8 mouse cellular contexts compared by ENCODE assay signal in the genomic region with DNA sequence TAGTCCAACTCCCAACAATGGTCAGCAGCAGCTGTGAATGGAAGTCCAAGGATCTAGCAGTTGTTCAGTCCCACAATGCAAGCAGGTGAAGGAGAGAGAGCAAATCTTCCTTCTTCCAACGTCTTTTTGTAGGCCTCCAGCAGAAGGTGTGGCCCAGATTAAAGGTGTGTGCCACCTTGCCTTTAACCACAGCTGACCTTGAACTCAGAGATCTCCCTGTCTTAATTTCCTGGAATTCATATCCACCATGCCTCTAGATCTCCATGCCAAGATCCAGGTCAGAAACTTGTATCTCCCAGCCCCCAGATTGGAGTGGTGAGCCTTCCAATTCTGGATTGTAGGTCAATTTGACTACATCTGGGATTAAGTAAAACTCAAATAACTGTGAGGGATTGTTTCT. TPM values are rescaled to one million over a fixed set of nuclear protein-coding genes. Genes with fewer than 3 reads are reported as not detected.
DNase-seq lines count a peak whose midpoint lies in the region; ATAC-seq and TF ChIP-seq lines count a peak whose summit lies in the region.

A gene (minus strand): TSS at position 101 of the 400 bp plus-strand sequence.

- TF ChIP-seq POLR2A in cerebellum, adult 2 months (IDR thresholded peaks at IDR 0.05; ENCODE audit: borderline replicate concordance, insufficient read depth, low read length) = no peak

- H3K36me3 ChIP-seq in hindbrain, postnatal 0 days (ENCODE audit: insufficient read depth, low read length) = no peaks in the 10 kb centered on the region

- no peak for ATAC-seq in hindbrain, postnatal 0 days
- ATAC-seq in megakaryocyte, adult 5-6 weeks (ENCODE audit: poor library complexity, severe bottlenecking) = no peak

- peak within 1 kb of the TSS; percentile 100 for H3K9ac ChIP-seq in hindbrain, postnatal 0 days (replicated peaks; ENCODE audit: low read length)

- H3K9me3 ChIP-seq in hindbrain, postnatal 0 days (ENCODE audit: low read length) = no peaks in the 10 kb centered on the region

- TF ChIP-seq CTCF in cerebellum, adult 2 months (IDR thresholded peaks at IDR 0.05; ENCODE audit: borderline replicate concordance, insufficient read depth, low read depth, low read length) = no peak
- TF ChIP-seq CTCF in hindbrain, postnatal 0 days (IDR thresholded peaks at IDR 0.05; ENCODE audit: low read depth) = no peak

- H3K27me3 ChIP-seq in cerebellum, adult 2 months (ENCODE audit: control insufficient read depth, insufficient read depth, low read length) = no peaks in the 10 kb centered on the region
- H3K27me3 ChIP-seq in hindbrain, postnatal 0 days (ENCODE audit: insufficient read depth, low read length) = no peaks in the 10 kb centered on the region

- no peak within 1 kb of the TSS; the same call in 1 of the 2 replicates for H3K27ac ChIP-seq in cerebellum, adult 2 months (ENCODE audit: insufficient read depth, low read length)
- peak within 1 kb of the TSS; percentile 100 for H3K27ac ChIP-seq in hindbrain, postnatal 0 days

- H3K4me3 ChIP-seq in cerebellum, adult 2 months (replicated peaks; ENCODE audit: insufficient read depth, low read depth, low read length) = peak within 1 kb of the TSS; percentile 85
- H3K4me3 ChIP-seq in hindbrain, postnatal 0 days (ENCODE audit: low read length) = peak within 1 kb of the TSS; percentile 99

- WGBS in cerebellum, adult 2 months = 93% methylated on average over 1 of the region's 1 CpGs
- 80% methylated on average over 1 of the region's 1 CpGs for WGBS in hindbrain, postnatal 0 days

- H3K4me2 ChIP-seq in hindbrain, postnatal 0 days (ENCODE audit: low read depth, low read length) = peak within 1 kb of the TSS; percentile 88

- no peak for DNase-seq in cerebellum, adult 2 months
- DNase-seq in cerebellum, postnatal 14 days = no peak
- DNase-seq in adrenal gland, postnatal 14 days = no peak
- DNase-seq in gastrocnemius, postnatal 10 days = no peak
- no peak for DNase-seq in hindbrain, postnatal 0 days (ENCODE audit: low spot score)
- DNase-seq in cerebellum, adult 9-11 months = no peak
- no peak for DNase-seq in right cerebral cortex, adult 18-20 months

- H3K4me1 ChIP-seq in cerebellum, adult 2 months (ENCODE audit: control insufficient read depth, insufficient read depth, low read length) = no peaks in the 10 kb centered on the region; the same call in 1 of the 2 replicates
- H3K4me1 ChIP-seq in hindbrain, postnatal 0 days (ENCODE audit: insufficient read depth, low read length) = no peaks in the 10 kb centered on the region

RNA-seq across cellular contexts. Expression of the gene that starts here (rescaled TPM):
- polyA plus RNA-seq in cerebellum, adult 2 months (2012; rRNA removed) = 57.6 and 57.7 TPM in 2 replicates
- 58.1 and 63.8 TPM in 2 replicates for total RNA-seq in adrenal gland, postnatal 14 days (2021)
- total RNA-seq in gastrocnemius, postnatal 10 days (2021) = 10 to 100 TPM; 35.3 to 42.6 TPM
- total RNA-seq in hindbrain, postnatal 0 days (2014; rRNA removed) = 48.9 and 54.2 TPM in 2 replicates
- 123 and 126 TPM in 2 replicates for polyA plus RNA-seq in hindbrain, postnatal 0 days (2015; fragmentation: Nextera tagmentation; extraction: Ambion mirVana)
- 114 and 116 TPM in 2 replicates for total RNA-seq in megakaryocyte, adult 5-6 weeks (2015)
- total RNA-seq in megakaryocyte, adult 5-6 weeks (2017) = 246 and 306 TPM in 2 replicates
